Mouse (Mus musculus) left cerebral cortex, adult 11 months (tissue): ENCODE measurements at regions not wholly inside any gene's neighbourhood (a gene's known extent, or its start where the extent isn't known, plus 50 kb on each side); places are given as distances from the start of the nearest gene placed in this dataset.
"Not testable (repeated sequence)": the region's sequence is repeated elsewhere in the genome, so short reads cannot be mapped to it uniquely, and the experiment has no call there.

Source experiments
- DNase-seq: peaks from one replicate; pipeline ENCODE4 v3.0.0; 2022; ENCODE audit warnings: low spot score

DNA sequence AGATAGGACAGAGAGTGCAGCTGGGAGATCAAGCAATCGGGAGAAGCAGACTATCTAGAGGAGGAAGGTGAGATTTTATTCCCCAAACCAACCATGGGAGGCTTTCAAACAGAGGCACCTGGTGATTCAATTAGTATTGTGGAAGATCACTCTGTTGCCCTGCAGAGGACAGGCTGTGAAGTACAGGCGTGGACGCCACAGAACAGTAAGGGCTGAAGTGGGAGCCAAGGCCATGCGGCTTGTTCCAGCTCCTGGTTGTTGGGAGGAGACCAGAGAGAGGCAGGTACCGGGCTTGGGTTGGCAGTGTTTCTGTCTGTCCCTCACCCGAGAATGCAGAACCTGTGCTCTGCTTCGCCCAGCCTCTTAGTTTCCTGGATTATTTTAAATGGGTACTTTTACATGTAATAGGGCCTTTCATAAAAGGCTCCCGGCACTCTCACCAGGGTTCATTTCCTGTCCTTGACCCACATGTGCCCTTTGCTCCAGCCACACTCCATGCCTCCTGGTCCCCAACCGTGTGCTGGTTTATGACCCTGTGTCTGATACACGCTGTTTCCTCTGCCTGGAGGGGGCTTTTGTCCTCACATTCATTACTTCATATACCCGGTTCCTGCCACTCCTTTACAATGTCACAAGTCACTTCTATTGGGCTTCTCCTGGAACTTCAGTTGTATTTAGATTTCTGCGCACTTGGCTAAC is 58.3 kb downstream of the Vcpkmt start:
- no peak for DNase-seq

DNA sequence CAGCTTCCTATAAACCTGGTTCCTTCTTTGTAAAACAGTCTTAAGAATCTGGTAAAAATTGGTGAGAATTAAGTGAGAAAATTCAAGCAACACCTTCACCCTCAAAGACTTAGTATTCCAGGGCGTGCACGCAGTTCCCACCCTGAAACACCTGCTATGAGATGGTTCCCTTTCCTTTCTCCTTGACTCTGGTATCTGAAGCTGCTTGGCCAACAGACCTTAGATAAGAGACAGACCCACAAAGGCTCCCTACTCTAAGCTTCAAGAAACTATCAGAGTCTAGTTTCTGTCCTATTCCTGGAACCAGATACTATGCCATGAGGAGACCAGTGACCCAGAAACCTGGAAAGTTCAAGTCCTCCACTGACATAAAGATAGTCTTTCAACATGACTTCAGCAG is 63.0 kb downstream of the Vcpkmt start:
- no peak for DNase-seq

DNA sequence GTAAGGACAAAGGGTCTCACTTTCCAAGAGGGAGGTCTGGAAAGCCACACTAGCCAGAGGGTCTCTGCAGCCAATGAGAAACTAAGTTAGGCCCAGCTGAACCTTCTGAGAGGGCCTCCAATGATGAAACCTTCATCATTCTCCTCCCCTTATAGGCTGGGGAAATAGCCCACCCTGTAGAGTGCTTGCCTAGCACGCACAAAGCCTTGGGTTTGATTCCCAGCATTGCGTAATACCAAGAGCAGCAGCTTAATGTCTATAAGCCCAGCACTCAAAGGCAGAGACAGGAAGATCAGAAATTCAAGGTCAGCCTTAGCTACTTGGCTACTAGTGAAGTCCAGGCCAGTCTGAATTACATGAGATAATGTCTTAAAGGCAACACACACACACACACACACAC is 63.8 kb downstream of the Vcpkmt start:
- no peak for DNase-seq

DNA sequence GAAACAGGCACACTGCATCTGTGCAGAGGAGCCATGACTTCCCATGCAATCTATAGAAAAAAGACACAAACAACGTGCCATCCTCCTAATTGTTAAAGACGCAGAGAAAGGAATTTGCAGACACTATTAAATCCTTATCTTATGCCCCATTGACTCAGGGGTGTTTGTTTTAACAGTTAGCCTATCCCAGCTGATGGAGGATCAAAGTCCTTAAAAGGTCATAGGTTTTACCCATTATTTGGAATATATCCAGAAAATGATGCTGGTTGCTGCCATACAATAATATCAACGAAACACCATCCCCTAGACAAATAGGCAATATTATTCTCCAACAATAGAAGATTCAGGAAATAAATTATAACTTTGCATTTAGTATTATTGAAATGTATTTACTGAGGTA is 65.2 kb downstream of the Vcpkmt start:
- no peak for DNase-seq

DNA sequence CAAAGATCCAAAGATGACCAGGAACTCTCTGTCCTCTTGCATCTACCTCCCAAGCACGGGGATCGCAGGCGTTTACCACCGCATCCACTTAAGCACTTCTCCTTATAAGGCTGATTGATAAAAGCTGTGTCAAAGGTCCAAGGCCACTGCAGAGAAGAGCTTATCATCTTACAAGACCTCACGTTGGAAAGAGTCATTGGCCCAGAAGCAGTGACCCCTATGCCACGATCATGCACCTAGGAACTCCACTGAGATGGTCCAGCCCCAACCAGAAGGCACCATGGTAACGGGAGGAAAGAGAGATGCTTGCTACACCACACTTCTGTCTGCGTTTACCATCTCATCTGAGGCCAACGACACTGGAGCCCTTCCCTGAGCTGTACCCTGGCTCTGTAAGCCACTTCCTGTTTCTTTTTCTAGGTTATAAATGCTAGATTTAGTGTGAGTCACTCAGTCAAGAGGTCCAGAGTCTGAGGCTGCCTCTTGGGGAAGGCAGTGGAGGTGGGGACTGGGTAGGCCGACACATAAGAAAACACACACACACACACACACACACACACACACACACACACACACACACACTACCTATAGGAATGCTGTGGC is 66.4 kb downstream of the Vcpkmt start:
- DNase-seq, result no peak

DNA sequence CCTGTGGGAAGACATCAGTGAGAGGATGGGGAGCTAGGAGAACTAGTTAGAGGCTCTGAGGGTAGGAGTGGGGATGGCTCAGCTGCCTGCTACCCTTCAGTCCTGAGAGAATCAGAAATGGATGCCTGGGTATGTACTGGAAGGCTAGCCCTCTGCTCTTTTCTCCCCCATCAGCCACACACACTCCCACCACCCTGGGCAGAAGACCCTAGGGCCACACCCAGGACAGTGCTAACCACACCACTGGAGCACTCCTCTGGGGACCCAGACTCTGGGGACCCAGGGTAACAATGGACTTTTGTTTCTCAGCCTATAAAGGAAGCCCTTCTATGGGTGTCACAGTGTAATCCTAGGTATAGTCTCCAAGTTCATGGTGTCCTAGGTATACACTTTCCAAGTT is 67.0 kb downstream of the Vcpkmt start:
- DNase-seq, result no peak

DNA sequence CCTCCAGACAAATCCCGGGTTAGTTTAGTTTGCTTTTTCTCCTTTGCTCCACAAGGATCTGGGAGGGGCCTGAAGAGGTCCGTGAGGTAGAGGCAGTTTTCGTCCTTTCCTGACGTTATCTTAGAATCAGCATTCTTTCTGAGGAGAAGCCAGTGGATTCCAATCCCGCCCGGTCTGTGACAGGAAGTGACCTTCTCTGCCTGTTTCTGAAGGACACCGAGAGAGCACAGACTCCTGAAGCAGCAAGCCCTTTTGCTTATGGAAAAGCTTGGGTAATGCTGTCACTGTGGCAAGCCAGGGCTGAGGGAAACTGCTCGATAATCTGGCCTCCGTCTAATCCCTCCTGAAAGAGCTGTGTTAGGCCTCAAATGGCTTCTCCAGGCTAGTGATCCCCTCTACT is 67.7 kb downstream of the Vcpkmt start:
- no peak for DNase-seq

DNA sequence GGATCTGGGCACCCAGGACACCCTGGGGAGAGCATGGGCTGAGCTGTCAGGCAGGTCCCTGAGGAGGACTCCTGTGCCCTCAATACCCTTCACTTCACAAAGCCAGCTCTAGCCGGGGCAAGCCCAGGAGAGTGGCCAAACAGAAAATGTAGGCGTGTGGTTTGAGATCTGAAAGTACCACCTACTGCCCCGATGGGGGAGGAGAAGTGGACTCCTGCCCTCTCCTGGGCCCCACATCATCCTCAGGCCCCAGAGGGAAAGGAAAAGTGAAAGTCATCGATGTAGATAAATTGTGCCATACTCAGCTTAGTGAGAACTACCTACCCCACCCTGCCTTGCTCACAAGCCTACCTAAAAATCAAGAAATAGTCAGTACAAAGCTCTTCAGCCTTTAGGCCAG is 69.7 kb downstream of the Vcpkmt start:
- DNase-seq, result no peak

DNA sequence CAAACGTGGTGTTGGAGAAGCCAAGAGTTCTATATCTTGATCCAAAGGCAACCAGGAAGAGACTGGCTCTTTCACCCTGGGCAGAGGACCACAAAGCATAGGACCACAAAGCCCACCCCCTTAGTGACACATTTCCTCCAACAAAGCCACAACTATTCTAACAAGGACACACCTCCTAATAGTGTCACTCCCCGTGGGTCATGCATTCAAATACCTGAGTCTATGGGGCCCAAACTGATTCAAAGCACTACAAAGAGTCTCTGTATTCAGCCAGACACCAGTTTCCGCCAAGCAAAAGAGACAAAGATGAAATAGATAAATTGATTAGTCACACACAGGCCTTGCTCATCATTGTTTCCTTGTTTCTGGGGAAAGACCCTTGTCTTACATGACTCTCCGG is 72.1 kb downstream of the Vcpkmt start:
- no peak for DNase-seq

DNA sequence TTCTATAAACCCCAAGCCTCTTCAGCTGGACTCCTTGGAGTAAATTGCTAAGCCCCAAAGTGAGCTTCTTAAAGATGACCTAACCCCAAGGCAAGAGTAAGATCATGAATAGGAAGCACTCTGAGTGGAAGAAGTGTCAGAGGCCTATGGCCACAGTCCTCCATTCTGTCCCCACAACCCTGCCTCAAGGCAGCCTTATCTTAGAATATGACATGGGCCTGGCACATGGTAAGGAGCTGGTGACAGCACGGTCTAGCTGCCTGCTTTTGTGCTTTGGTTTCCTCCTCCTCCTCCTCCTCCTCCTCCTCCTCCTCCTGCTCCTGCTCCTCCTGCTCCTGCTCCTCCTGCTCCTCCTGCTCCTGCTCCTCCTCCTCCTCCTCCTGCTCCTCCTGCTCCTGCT is 73.6 kb downstream of the Vcpkmt start:
- not testable (repeated sequence) for DNase-seq

DNA sequence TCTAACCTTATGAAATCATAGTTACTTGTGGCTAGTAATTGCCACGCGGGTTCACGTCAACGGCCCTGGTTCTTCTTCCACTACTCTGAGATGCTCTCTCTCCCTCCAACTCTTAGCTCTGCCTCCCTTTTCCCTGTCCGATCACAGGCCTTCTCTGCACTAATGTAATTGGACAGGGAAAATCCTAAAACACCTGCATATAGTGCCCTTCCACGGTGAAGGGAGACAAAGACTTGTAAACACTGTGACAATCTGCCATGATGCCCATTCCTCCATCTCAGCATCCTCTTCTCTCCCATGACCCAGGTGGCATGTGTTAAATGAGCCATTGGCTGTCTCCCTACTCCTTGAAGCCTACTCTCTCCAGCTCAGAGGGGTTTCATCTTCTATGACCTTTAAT is 74.9 kb downstream of the Vcpkmt start:
- DNase-seq, result no peak

DNA sequence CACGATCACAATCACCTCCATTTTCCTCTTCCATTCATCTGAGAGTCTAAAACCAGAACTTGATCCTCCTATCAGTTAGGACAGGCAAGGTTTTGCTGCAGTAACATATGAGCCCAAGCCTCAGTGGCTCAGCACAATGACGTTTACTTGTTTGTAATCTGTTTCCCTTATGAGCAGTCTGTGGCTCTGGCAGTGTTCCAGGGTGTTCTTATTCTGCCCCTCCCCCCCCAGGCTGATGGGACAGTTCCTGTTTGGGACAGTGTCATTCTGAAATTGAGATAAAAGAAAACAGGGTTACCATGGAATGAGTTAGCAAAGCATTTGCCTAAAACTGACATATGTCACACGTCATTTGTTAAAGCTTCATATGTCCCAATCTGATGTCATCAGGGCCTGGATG is 75.5 kb downstream of the Vcpkmt start:
- no peak for DNase-seq

DNA sequence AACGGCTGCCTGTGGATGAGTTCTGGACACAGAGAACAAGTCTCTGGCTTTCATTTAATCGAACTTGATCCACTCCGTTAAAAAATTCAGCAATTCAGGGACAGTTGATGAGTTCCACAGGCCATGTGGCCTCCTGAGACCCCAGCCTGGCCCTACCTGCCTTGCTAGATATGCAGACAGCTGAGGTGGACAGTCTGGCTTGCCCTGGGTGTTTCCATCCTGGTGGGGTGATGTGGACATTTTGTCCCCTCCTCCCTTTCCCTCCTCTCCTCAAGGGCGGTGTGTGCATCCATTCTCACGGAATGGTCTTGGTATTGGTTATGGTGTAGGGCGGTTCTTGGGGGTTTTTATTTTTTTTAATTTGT is 80.1 kb downstream of the Vcpkmt start:
- no peak for DNase-seq

DNA sequence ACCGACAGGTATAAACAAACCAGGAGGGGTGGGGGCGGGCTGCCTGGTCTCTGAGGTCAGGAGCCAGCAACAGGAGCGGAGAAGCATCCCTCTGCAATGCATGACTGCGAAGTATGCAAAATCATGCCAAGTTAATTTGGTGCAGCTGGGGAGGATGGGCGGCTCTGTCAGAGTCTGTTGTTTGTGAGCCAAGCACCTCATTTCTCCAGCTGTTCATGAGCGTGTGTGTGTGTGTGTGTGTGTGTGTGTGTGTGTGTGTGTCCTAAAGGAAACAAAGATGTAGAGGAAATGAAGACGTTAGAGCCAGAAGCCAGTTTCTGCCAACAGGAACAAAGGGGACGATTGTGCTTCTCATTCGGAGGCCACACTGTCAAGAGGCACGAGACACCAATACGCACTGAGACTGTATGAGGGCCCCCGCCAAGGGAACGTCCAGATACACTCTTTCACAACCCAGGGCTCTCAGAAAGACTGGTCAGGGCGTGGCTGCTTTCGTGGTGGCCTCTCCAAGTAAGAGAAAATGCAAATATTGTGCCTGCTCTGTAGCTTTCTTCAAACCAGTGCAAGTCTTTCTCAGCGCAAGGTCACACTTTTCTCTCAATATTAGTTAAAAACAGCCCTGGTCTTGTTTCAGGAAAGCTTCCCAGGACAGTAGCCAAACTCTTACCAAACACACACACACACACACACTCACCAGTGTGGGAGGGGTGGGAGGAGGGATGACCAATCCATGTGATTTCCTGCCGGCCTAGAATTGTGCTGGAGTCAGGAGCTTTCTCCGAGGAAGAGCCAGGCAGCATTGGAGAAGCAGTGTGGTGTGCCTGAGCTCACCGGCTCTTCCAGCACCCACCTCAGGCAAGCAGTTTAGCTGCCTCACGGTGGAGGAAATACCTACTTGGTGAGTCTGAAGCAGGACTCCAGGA is 80.8 kb downstream of the Vcpkmt start:
- DNase-seq, result peak; percentile 57

DNA sequence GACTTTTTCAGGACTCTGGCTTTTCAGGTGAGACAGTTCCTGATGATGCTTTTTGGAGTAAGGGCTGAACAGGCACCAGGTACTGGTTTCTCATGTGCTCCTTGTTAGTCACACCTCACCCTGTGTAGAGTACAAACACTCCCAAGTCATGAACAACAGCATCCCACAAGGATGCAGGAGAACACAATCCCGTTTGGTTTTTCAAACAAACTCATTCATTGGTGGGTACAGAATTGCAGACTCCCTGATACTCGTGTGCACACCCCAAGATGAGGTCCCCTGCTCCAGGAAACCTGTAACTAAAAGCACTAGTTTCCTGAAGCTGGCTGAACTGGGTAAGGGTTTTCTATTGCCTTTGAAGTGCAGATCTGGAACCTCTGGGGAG is 81.5 kb downstream of the Vcpkmt start:
- DNase-seq, result no peak

DNA sequence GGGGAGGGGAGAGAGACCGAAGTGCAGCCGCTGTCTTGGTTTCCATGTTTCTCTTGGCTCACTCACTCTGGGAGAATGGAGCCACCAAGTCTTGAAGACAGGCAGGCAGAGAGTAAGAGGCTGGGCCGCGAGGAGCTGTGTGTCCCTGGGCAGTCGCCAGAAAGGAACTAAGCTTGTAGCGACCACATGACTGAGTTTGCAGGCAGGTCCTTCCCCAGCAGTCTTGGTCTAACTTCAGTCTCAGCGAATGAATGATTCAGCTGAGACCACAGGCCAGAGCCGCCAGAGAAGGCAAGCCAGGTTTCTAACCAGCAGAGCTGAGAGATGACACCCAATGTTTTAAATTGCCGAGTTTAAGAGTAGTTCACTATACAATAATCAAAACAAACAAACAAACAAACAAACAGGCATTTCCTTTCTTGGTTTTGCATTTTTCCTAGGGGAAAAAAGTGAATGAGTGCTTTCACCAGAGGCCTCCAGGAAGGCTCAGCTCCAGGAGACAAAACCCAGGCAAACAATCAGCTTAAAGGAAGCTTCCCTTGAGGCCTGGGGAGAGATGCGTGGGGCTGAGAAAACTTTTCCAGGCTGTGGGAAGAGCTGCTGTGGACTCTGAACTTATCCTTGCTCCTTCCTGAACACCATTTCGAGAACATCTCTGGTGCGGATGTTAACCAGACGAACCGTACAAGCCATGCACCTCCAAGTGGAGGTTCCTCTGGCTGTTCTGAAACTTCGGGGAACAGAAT is 82.1 kb downstream of the Vcpkmt start:
- DNase-seq, result no peak

DNA sequence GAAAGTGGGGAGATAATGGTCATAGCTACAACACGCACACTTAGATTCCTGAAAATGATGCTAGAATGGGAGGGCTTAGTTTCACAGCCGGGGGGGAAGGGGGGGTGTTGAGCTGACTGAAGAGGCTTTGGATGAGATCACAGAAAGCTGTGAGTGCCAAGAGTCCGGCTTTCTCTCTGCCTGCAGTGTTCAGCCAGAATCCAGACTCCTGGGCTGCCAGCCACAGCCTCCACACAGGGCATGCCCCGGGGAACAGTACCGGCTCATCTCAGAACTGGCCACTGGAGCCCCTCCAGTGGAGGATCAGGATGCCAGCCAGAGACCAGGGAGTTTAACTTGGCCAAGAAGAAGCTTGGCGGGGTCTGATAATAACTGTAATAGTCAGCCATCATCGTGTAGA is 85.7 kb downstream of the Vcpkmt start:
- DNase-seq, result peak; percentile 45

DNA sequence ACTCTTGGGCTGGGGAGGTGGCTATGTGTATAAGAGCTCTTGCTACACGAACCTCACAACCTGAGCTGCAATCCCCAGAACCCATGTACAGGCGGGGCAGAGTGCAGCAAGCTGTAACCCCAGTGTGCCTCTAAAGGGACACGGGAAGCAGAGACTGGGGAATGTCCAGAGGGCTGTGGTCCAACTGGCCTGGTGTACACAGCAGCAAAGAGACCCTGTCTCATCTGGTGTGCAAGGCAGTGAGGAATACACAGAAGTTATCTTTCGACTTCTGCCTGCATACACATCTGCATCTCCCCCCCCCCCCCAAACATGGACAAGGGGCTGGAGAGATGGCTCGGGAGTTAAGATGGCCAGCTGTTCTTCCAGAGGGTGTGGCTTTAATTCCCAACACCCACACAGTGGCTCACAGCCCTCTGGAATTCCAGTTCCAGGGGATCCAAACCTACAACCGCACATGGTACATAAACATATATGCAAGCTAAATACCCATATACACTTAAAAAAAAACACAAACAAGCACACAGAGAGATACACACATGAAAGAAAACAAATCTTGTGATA is 86.4 kb downstream of the Vcpkmt start:
- DNase-seq, result no peak

DNA sequence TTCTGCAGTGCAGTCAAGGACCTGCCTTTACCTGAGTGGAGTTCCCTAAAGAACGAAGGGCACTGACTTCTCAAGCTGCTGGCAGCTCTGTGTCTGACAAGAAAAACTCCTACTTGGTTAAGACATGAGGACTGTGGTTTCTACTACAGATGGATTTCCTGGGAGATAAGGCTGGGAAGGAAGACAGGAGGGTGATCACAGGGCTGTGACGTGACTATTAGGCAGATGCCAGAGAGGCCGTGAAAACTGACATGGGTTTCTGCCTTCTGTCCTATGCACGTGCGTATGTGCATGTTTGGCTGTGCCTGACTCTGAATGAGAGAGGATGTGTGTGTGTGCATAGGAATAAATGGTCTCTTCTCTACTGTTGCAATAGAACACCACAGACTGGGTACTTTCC is 87.1 kb downstream of the Vcpkmt start:
- DNase-seq, result no peak

DNA sequence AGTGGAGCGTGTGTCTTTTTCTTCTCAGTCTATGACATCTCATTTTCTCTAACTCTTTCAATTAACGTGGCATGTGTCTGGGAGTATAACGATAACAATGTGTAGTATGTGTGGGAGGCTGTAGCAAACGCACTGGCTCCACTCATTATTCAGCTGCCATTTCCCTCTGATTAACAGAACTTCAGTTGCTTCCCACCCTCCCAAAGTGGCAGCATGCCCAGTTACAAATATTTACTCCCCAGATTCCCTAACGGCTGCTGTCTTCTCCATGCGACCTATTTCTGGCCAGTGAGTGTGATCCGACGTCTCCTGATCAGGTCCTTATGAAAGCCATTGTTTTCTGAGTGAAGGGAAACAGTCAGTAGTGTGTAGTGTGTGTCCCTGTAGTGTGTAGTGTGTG is 88.2 kb downstream of the Vcpkmt start:
- DNase-seq, result no peak

DNA sequence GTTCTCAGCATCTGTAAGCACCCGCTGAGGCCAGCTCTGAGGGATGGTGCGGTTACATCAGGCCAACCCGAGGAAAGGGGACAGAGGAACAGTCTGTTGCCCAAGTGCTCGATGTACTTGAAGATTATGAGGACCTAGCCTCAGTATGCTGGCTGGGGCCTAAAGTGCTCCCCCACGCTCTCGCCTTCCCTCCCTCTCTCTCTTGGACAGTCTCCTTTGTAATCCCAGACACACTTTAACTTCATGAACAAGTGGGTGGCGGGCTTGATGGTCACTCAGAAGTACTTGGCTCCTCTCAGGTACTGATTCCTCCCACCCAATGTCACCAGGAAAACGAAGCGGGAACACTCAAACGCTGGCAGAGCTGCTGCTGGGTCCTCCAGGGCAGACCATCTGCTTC is 93.1 kb downstream of the Vcpkmt start:
- no peak for DNase-seq

DNA sequence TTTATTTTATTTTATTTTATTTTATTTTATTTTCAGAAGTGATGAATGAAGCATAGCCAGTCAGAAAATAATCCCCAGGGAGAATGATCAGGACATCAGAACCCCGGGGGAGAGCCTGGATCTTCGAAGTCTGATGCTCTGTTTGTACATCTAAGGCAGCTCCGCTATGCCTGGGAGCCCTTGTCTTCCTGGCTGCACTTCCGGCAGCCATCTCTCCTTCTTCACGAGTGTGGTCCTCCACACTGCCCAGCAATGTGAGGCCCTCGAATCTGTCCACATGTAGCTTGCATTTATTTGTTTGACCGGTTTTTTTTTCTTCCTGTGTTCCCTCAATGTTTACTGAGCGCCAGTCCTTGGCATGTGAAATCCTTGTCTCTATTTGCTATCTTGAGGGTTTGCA is 95.9 kb downstream of the Vcpkmt start:
- DNase-seq, result no peak
